Mouse (Mus musculus): ENCODE measurements around the gene Phldb3.

- TF ChIP-seq MYC (IDR thresholded peaks at IDR 0.05; ENCODE audit: low read depth, low read length), result no peak
- TF ChIP-seq SIN3A (IDR thresholded peaks at IDR 0.05; ENCODE audit: low read length), result no peak
- no peak for TF ChIP-seq GATA1 (IDR thresholded peaks at IDR 0.05; ENCODE audit: low read depth, low read length)
Observed at GRCm38 (mm10) chr7:24574224-24574796, 36.3 kb upstream of the Phldb3 start.
